Mouse (Mus musculus): ENCODE results near the gene P2ry13.

DNA sequence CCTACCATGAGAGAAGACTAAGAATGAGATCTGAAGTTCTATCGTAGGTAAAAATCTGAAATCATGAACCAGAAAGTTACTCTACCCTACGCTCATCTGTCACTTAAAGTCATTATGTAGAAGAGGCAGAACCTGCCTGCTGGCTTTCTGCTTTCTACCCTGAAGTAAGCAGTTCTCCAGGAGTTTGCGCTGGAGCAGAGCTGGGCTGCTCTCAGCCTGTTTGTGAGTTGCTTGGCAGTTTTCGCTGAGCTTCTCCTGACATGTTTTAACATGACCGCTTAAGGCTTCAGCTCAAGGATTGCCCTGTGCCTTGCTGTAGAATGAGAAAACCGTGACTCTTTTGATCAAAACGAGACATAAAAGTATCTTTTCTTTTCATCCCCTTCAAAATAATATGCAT lies 16.6 kb downstream of the P2ry13 start:
- TF ChIP-seq GATA1 (IDR thresholded peaks at IDR 0.05; ENCODE audit: low read length) (no peak), TAL1 (IDR thresholded peaks at IDR 0.05; ENCODE audit: low read length) (no peak)
